Mouse (Mus musculus): Measurements from ENCODE around the gene Has3.

- TF ChIP-seq GATA1 (IDR thresholded peaks at IDR 0.05; ENCODE audit: low read length) = no peak
- no peak for TF ChIP-seq TAL1 (IDR thresholded peaks at IDR 0.05; ENCODE audit: low read length)
Observed at GRCm38 (mm10) chr8:106913631-106914030, 43.6 kb downstream of the Has3 start.
